Mouse (Mus musculus) adrenal gland, postnatal 14 days (tissue): ENCODE data around the gene Gm20388. TPM values are rescaled to one million over a fixed set of nuclear protein-coding genes. Genes with fewer than 3 reads are reported as not detected.

Experiments used
- DNase-seq: peaks from one replicate; pipeline ENCODE4 v3.0.0; 2021; ENCODE audit warnings: mixed read lengths
- total RNA-seq: library from RNA; stranded (reverse); gene quantifications from 2 replicates; pipeline ENCODE4 v1.2.3, GENCODE M21; 2021

Gm20388 gene
- total RNA-seq, 1 experiment from 2014 or later: 17.6 TPM

DNA sequence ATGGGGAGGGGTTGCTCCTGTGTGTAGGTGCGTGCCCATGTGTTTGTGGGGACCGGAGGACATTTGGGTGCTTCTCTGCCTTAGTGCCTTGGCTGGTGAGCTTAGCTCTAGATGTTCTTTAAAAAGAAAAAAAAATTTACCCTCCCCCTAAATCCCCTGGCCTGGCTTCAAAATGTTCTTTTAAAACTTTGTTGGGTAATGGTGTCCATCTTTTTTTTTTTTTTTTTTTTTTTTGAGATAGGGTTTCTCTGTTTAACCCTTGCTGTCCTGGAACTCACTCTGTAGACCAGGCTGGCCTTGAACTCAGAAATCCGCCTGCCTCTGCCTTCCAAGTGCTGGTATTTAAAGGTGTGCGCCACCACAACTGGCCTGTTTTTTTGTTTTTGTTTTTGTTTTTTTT is 4.7 kb downstream of the Gm20388 start:
- DNase-seq: no peak

DNA sequence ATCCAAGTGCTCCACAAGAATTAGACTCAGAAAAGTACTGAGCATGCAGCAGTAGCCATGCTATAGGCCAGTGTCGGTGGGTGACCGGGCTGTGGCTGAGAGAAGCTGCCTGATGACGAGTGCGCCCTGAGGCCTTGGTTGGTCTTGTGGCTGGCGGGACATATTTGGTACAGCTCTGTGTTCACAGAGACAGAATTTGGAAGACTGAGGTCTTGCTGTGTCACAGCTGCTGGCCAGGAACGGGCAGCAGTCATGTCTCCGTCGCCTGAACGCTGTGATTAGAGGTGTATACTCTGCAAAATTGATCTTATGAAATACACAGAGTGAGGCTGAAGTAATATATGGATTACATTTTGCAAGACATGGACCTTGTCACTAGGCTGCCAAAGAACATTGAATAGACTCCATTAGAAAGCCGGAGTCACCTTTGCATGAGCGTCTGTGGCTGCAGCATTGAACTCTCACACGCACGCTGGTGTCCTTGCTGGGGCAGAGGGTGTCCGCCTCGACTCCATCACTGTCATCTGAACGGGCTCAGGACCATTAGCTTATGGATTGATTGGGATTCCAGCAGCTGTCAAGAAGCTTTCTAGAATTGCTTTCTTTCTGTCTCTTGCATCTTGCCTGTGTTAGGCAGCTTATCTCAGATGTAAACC is 5.7 kb downstream of the Gm20388 start:
- peak; percentile 57 for DNase-seq

DNA sequence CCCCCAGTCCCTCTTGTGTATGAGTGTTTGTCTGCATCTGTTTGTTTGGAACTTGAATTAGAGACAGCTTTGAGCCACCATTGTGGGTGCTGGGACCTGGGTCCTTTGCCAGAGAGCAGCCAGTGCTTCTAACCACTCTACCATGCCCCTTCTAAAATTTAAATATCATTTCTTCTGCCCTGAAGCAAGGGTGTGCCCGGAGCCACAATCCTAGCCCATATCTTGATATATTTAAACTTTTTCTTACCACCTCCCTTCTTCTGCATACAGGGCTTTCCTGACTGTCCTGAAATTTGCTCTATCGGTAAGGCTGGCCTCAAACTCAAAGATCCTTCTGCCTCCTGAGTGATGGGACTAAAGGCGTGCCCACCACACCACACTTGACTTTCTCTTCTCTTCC is 6.8 kb downstream of the Gm20388 start:
- DNase-seq: no peak

DNA sequence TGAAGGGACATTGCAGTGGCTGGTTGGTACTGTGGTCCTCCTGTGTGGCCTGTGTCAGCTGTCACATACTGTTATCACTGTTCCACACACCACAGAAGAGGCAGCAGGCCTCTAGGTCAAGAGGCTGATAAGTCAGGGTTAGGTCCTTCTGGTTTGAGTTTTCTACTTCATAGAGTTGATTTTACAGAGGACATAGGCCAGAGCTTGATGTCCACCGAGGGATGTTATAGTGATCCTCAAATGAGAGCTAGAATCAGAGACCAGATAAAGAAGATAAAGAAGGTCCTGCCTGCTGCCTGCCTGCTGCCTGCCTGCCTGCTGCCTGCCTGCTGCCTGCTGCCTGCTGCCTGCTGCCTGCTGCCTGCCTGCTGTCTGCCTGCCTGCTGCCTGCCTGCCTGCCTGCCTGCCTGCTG is 7.5 kb downstream of the Gm20388 start:
- no peak for DNase-seq

DNA sequence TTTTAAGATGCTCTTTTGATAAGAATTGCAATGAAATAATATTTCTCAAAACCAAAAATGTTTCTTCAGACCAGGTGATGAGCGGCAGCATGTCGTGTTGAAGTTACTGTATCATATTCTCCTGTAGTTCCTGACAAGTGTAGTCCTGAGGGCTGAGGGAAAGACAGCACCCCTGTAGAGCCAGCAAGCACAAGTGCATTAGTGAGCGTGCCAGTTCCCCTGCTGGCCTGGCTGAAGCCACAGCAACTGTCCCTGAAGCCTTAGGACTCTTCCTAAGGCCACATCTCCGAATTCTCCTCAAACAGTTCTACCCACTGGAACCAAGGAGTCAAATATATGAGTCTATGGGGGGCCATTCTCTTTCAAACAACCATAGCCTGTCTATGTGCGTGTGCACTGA is 12.6 kb downstream of the Gm20388 start:
- DNase-seq: no peak

DNA sequence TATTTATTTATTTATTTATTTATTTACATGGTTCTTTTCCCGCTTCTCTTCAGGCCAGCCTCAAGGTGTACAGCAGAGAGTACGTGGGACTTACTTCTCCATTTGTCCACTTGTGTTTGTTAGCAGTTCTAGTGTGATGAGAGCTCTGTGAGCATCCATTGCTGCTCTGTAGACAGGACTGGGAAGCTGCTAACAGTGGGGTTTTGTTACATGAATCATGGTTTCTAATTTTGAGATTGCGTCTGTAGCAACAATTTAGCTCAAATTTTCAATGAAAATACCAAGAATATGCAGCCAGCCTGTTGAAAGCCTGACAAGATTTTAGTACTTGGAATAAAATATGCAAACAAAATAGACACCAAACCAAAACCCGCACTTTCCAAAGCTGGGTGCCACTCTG is 14.8 kb downstream of the Gm20388 start:
- no peak for DNase-seq

DNA sequence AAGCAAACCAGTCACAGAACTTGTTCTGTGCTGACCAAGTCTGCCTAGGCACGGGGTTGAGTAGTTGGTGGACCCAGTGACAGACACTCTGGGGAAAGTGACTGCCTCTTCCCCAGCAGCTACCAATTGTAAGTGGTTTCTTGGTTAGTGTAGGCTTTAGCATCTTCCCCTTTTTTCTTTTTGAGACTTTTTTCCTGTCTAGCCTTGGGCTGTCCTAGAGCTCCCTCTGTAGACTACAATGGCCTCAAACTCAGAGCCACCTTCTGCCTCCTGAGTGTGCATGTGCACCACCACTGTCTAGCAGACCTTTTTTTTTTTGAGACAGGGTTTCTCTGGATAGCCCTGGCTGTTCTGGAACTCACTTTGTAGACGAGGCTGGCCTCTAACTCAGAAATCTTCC is 15.8 kb downstream of the Gm20388 start:
- DNase-seq: no peak

DNA sequence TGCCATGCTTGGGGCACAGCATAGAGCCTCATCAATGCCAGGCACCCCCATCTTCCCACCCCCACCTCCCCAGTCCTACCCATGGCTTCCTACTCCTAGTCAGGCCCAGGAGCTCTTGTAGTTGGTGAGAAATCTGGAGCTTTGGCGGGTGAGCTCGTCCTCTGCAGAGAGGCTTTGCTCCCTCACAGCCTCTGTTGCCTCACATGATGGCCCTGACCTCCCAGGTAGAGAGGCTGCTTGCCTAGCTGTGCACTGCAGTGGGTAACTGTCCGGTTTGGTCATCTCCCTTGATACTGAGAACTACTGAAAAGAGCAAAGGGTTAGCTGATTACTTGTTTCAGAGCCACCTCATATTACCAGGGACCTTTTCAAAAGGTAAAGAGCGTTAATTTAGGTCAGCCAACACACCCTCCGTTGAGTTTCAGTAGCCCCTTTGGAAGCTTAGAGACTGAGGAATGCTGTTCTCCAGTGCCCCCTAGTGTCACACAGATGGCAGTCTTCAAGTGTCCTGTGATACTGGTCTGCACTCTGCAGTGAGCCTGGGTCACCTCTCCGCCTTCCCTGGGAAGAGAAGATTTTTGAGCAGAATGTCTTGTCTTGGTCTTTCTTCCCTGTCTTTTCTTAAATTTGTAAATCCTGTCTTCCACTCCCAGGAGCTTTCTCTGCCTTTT is 16.9 kb downstream of the Gm20388 start:
- peak; percentile 63 for DNase-seq

DNA sequence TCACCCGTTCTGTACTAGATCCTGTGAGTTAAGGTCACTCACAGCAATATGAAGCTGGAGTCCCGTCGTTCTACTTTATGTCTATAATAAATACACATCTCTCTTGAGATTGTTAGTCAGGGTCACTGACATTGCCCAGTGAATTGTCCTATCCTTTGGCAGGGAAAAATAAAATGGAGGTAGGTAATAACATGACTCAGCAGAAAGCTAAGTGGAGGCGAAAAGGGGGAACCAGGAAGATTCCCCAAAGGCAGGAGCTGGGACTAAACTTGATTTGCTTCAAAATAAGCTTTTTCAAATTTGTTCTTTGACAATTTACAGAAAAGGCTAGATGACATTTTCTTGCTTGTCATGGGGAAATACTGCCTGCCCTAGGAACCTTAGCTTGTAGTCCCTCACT is 20.7 kb downstream of the Gm20388 start:
- DNase-seq: no peak

DNA sequence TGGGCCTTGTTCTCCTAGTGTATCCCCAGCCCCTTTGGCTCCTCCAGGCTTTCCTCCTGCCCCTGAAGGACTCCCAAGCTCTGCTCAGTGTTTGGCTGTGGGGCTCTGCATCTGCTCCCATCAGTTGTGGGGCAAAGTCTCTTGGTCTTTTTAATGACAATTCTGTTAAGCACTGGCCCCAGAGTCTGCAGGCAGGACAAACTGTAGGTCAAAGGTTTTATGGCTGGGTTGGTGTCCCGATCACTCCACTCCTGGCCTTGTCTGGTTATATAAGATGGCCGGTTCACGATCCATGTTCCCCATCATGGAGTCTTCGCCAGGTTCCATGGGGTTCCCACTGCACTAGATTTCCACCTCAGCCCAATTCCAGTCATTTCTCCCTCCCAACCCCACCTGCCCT is 23.0 kb downstream of the Gm20388 start:
- DNase-seq: no peak

DNA sequence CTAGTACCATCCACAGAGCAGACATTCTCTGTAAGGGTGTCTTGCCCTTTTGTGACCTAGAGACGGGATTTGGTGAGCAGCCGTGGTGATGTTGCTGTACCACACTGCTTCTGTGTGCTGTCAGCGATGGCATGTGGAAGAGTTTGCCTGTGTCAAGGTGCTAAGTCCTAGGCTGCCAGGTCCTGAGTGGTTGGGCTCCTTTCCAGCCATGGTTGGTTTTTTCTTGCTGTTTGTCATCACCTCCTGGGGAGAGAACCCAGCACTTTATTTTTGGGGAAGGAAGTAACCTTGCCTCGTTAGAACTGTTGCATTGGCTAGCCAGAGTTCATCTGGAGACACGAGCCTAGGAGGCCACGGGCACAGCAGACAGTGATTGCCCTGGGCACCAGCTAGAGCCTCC is 24.9 kb downstream of the Gm20388 start:
- no peak for DNase-seq

DNA sequence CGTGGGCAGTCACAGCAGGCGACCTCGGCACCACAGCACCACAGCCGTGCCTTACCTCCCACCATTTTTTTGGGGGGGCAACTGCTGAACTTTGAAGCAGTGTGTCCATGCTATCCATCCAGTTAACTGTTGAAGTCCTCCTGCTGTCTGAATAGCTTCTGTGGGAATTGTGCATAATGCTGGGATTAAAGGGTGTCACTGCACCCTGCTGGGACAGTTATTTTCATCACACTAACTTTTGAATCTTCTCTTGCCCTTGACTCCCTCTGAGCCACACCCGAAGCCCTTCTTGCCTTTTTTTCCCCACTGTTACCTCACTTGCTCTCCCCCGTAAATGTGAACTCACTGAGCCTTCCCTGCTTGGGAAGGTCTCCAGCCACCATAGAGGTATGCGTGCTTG is 27.8 kb downstream of the Gm20388 start:
- DNase-seq: no peak

DNA sequence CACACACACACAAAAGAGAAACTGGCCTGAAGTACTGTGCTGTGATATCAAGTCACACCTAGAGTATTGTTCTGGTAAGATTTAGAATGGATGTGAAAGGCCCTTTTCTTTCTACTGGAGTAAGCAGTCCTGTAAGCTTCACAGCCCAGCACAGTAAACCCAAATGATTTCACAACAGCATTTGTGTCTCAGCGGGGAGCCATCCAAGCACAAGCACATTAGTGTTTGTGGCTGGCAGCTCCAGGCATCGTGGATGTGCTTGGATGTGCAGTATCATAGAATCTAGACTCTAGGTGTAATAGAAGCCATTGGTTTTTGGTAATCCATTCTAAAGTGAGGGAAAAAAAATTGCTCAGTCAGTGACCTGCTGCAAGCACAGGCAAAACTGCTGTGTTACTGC is 28.7 kb downstream of the Gm20388 start:
- no peak for DNase-seq

DNA sequence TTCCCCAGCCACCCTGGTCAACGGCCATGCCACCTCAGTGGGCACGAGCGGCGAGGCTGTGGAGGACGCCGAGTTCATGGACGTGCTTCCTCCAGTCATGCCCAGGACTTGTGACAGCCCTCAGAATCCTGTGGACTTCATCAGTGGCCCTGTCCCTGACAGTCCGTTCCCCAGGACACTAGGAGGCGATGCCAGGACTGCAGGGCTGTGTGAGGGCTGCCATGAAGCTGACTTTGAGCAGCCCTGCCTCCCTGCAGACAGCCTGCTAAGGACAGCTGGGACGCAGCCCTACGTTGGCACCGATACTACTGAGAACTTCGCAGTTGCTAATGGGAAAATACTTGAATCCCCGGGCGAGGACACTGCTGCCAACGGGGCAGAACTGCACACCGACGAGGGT is 30.8 kb downstream of the Gm20388 start:
- peak; percentile 54 for DNase-seq

DNA sequence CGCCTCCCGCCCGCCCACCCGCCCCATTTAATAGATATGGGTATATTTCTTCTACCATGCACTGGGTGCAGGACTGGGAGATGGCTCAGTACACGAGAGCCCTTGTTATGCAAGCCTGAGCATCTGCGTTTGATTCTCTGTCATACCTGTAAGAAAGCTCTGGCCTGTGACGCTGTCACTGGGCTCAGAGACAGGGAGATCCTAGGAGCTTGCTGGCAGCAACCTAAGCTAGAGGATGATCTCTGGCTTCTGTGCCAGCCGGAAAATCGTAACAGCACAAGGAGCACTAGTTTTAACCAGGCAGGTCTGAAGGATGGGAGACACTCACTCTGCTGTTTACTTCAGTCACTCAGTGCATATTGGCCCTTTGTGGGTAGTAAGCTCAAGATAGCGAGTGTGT is 33.0 kb downstream of the Gm20388 start:
- DNase-seq: no peak

DNA sequence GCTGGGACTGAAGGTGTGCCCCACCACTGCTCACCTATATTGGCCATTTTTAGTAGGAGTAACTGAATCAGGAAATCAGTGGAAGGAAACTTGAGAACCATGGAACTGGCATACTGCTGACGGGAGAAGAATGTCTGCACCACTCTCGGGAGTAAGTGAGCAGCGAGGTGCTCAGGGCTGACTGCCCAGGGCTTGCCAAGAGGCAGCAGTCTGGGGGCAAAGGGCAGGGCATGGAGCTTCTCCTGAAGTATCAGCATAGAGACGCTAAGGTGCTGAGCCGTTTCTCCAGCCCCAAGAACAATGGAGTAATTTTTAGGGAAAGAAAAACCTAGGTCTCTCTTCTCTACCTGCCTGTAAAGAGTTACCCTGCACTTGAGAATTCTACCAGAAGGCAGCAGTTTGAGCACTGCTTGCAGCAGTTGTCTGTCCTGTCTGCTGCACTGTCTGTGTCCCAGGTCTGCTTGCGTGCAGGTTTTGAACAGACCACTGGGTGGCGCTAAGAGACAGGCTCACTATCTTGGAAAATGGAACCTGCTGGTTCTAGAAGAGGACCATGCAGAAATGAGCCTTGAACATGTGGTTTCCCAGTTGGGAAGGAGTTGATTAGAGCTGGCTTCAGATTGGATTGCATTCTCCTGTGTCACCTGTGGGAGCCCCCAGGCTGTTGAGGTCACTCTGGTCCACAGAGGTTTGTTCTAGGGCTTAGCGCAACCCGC is 33.6 kb downstream of the Gm20388 start:
- DNase-seq: peak; percentile 88

DNA sequence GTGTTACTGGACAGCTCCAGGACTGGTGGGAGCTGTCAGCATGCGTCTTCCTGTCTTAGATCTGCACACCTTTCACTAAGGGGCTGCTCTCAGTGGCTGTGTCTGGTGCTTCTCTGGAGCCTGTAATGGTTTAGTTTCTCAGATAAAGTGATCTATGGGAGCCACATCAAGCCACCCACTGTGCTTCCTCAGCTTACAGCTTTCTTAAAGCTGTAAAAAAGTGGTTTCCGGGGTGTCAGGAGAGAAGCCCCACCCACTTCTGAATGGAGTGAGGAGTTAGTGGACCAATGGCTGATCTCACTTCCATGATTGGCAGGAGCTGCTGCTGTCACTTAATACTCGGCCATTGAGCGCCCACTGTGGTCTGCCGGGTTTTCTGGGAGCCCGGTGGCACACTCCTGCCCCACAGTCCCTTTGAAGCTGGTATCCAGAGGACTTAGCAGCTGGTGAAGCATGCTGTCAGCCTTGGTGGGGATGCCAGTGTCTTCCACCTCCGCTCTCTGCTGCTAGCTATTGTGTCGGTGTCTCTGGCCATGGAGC is 35.8 kb downstream of the Gm20388 start:
- no peak for DNase-seq

DNA sequence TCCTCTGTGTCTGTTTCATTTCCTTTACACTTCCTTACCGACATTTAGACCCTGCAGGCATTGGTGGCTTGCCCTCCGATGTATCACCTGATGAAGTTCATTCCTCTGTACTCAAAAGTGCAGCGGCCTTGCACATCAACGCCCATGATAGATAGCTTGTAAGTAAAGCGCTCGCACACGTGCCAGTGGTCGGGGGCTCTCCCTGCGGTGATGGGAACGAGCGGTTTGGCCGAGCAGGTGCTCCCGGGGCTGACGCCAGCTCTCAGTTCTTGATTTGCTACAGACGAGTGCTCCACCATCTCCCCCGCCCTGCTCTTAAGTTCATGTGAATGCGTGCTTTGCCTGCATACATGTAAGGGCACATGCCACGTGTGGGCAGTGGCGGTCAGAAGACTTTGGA is 37.0 kb downstream of the Gm20388 start:
- no peak for DNase-seq

DNA sequence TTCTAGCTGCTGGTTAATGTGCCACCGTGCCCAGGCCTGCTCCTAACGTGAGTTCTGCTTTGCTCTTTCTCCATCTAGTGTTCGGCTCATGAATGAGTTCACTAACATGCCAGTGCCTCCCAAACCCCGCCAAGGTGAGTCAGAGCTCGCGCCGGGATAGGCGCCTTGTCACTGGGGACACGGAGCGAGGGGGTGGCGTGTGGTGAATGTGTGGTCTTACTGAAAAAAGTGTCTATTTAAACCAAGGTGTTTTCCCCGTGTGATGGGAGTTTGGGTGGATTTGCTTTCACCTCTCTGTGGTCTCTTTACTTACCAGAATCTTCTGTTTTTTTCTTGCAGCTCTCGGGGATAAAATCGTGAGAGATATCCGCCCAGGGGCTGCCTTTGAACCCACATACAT is 37.7 kb downstream of the Gm20388 start:
- DNase-seq: peak; percentile 77

DNA sequence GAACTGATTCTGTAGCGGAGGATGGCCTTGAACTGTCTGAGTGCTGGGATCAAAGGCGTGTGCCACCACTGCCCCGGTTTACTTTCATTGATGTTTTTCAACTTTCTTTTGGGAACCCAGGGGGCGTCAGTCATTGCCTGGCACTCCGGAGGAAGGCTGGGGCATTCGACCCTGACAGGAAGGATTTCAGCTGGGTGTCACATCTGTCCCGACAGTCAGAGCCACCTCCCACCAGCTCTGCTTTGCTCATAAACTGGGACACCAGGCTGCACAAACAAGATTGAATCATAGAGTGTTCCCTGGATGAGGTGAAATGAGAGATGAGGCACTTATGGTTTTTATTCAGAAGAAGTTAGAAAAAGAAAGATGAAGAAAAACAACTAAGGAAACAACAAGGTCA is 41.6 kb downstream of the Gm20388 start:
- peak; percentile 38 for DNase-seq

DNA sequence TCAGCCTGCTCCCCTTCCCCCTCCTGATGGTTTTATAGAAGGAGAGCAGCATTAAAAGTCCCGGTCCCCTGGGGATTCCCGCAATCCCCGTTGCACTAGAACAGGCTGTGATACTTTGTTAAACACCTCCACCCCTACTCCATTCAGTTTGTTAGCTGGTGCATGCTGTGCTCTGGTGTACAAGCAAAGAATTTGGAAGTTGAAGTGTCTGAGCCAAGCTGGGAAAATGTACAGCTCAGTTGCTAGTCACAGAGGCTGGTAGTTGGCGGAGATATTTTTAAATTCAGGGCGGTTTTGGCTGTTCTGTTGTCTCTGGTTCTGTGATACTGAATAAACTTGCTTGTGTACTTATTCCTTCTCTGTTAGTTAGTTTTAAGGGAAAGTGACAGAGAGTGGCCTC is 42.1 kb downstream of the Gm20388 start:
- DNase-seq: no peak

DNA sequence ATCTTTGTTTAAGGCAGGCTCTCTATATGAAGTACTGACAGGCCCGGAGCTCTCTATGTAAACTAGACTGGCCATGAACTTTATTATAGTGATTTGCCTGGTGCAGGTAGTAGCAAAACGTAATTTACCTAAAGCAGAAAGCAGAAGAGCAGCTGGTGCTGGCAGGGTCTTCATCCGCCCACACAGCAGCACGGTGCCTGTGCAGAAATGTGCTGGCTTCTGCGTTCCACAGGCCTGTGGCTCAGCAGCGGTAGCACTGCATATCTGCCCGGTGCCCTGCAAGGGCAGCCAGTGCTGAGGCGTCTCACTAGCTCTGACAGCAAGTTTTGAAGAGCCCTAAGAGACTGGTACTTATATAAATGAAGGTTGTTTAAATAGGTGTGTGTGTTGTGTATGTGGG is 44.7 kb downstream of the Gm20388 start:
- no peak for DNase-seq

DNA sequence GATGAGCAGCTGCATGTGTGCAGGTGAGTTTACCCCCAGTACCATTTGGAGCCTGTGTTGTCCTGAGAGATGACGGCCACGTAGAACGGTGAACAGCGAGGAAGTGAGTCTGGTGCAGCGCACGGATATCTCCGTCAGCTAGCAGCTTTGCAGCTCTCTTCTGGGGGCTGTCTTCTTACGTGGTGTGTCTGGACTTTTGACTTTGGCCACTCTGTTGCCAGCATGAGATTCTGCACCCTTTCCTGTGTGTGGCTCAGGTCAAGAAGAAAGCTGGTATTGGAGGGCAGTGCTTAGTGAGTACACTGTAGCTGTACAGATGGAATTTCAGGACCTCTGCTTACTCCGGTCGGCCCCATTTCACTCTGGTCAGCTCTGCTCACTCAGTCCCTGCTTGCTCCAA is 47.4 kb downstream of the Gm20388 start:
- DNase-seq: no peak
